Mouse (Mus musculus) G1E (cell line): ENCODE data around the gene Gm8251.

Experiments used
- CTCF ChIP-seq: IDR thresholded peaks from 2 replicates; pipeline ENCODE4 v1.5.1; 2012; ENCODE audit warnings: low read depth, low read length, inconsistent platforms, mixed read lengths
- GATA1 ChIP-seq: IDR thresholded peaks from 2 replicates; pipeline ENCODE4 v1.6.1; 2012; ENCODE audit warnings: borderline replicate concordance, low read length, inconsistent platforms, mixed read lengths
- TAL1 ChIP-seq: conservative IDR thresholded peaks from 2 replicates; pipeline ENCODE4 v1.6.1; 2012; ENCODE audit warnings: low read depth, low read length, inconsistent platforms, mixed read lengths

- no peak for TF ChIP-seq GATA1
- no peak for TF ChIP-seq TAL1
- no peak for TF ChIP-seq CTCF
Observed at GRCm38 (mm10) chr1:44057805-44058204, 3.9 kb downstream of the Gm8251 start.
